Mouse (Mus musculus) MEL (cell line): ENCODE measurements around the gene C8a.

Experiments used
- BHLHE40 ChIP-seq: IDR thresholded peaks from 2 replicates; pipeline ENCODE4 v1.6.1; 2012; ENCODE audit warnings: low read depth, mild to moderate bottlenecking, inconsistent platforms, low read length, improper control_type of control experiment, borderline replicate concordance
- CTCF ChIP-seq, 3 experiments: IDR thresholded peaks in 2 of 3; conservative IDR thresholded peaks in 1 of 3; 2 replicates each; pipeline ENCODE4 v1.5.1; 2011 to 2012; ENCODE audit warnings: low read length in 3 of 3, low read depth in 2 of 3, mild to moderate bottlenecking in 2 of 3, improper control_type of control experiment in 1 of 3, inconsistent platforms in 1 of 3, mixed read lengths in 1 of 3, moderate library complexity in 1 of 3; ENCODE audit not compliant: control insufficient read depth in 1 of 3, insufficient read depth in 1 of 3, poor library complexity in 1 of 3, severe bottlenecking in 1 of 3
- EP300 ChIP-seq, 2 experiments: IDR thresholded peaks; 2 replicates each; pipeline ENCODE4 v1.6.1; 2011; ENCODE audit warnings: improper control_type of control experiment in 2 of 2, low read length in 2 of 2, low read depth in 1 of 2, mild to moderate bottlenecking in 1 of 2
- HCFC1 ChIP-seq: IDR thresholded peaks from 2 replicates; pipeline ENCODE4 v1.6.1; 2012; ENCODE audit warnings: low read depth, mild to moderate bottlenecking, inconsistent platforms, low read length, improper control_type of control experiment, moderate library complexity
- JUND ChIP-seq: IDR thresholded peaks from 2 replicates; pipeline ENCODE4 v1.6.1; 2011; ENCODE audit warnings: low read depth, mild to moderate bottlenecking, improper control_type of control experiment, low read length
- MEF2A ChIP-seq: IDR thresholded peaks from 2 replicates; pipeline ENCODE4 v1.6.1; 2014; ENCODE audit warnings: low read depth, mild to moderate bottlenecking, inconsistent platforms, low read length, improper control_type of control experiment; ENCODE audit not compliant: poor library complexity, insufficient replicate concordance, severe bottlenecking; ENCODE audit errors: extremely low read depth
- MYC ChIP-seq: IDR thresholded peaks from 2 replicates; pipeline ENCODE4 v1.6.1; 2011; ENCODE audit warnings: low read depth, mild to moderate bottlenecking, low read length, improper control_type of control experiment, moderate library complexity
- POLR2A ChIP-seq, 2 experiments: IDR thresholded peaks; 2 replicates each; pipeline ENCODE4 v1.6.1; 2011 to 2012; ENCODE audit warnings: low read length in 2 of 2, mild to moderate bottlenecking in 2 of 2, control low read depth in 1 of 2, improper control_type of control experiment in 1 of 2, low read depth in 1 of 2, moderate library complexity in 1 of 2; ENCODE audit not compliant: control insufficient read depth in 1 of 2, insufficient read depth in 1 of 2, poor library complexity in 1 of 2
- POLR2AphosphoS2 ChIP-seq: IDR thresholded peaks from 2 replicates; pipeline ENCODE4 v1.6.1; 2011; ENCODE audit warnings: low read length, improper control_type of control experiment
- RCOR1 ChIP-seq: IDR thresholded peaks from 2 replicates; pipeline ENCODE4 v1.6.1; 2012; ENCODE audit warnings: low read depth, mild to moderate bottlenecking, inconsistent platforms, low read length, improper control_type of control experiment
- TAL1 ChIP-seq: IDR thresholded peaks from 2 replicates; pipeline ENCODE4 v1.6.1; 2012; ENCODE audit warnings: mild to moderate bottlenecking, inconsistent platforms, low read length, moderate library complexity, mixed read lengths
- TCF12 ChIP-seq: IDR thresholded peaks from 2 replicates; pipeline ENCODE4 v1.6.1; 2014; ENCODE audit warnings: low read depth, mild to moderate bottlenecking, inconsistent platforms, low read length, improper control_type of control experiment, moderate library complexity
- UBTF ChIP-seq: IDR thresholded peaks from 2 replicates; pipeline ENCODE4 v1.6.1; 2012; ENCODE audit warnings: low read depth, mild to moderate bottlenecking, inconsistent platforms, low read length, improper control_type of control experiment, moderate library complexity, borderline replicate concordance; ENCODE audit not compliant: insufficient read depth
- ZC3H11A ChIP-seq: IDR thresholded peaks from 2 replicates; pipeline ENCODE4 v1.6.1; 2012; ENCODE audit warnings: low read depth, mild to moderate bottlenecking, inconsistent platforms, low read length, improper control_type of control experiment

GRCm38 (mm10) chr4:104913291-104914129 lies 37.3 kb upstream of the C8a start, which contains the start of gene Fyb2:
- TF ChIP-seq MEF2A (no peak), POLR2A (IDR thresholded peaks at IDR 0.05; ENCODE audit: control insufficient read depth in 1 of 2, insufficient read depth in 1 of 2, low read depth in 1 of 2, low read length in 2 of 2, poor library complexity in 1 of 2) (no peak), POLR2AphosphoS2 (no peak), TAL1 (no peak), HCFC1 (no peak), TCF12 (no peak), CTCF (IDR thresholded peaks at IDR 0.05 in 2 of 3, conservative IDR thresholded peaks at IDR 0.05 in 1 of 3; ENCODE audit: control insufficient read depth in 1 of 3, insufficient read depth in 1 of 3, low read depth in 2 of 3, low read length in 3 of 3, poor library complexity in 1 of 3, severe bottlenecking in 1 of 3) (no peak), ZC3H11A (no peak), MYC (no peak), JUND (no peak), UBTF (no peak), BHLHE40 (no peak), RCOR1 (no peak), EP300 (IDR thresholded peaks at IDR 0.05; ENCODE audit: low read depth in 1 of 2, low read length in 2 of 2) (no peak)
